Mouse (Mus musculus) E14TG2a.4 (cell line): ENCODE results near the gene D13Ertd608e.
"Not testable (repeated sequence)": the region's sequence is repeated elsewhere in the genome, so short reads cannot be mapped to it uniquely, and the experiment has no call there.

Experiments used
- H3K27me3 ChIP-seq: 2 replicates; pipeline ENCODE4 v1.6.1; 2014; ENCODE audit warnings: low read length, control low read depth; ENCODE audit not compliant: insufficient read depth
- H3K36me3 ChIP-seq: 2 replicates; pipeline ENCODE4 v1.6.1; 2014; ENCODE audit warnings: low read length, control low read depth; ENCODE audit not compliant: insufficient read depth
- H3K4me1 ChIP-seq: replicated peaks from 2 replicates; pipeline ENCODE4 v1.6.1; 2014; ENCODE audit warnings: low read depth, low read length, control low read depth
- H3K4me3 ChIP-seq: replicated peaks from 2 replicates; pipeline ENCODE4 v1.5.1; 2014; ENCODE audit warnings: mild to moderate bottlenecking, low read length
- H3K9me3 ChIP-seq: 2 replicates; pipeline ENCODE4 v1.6.1; 2014; ENCODE audit warnings: low read length, control low read depth
- CTCF ChIP-seq: conservative IDR thresholded peaks from 2 replicates; pipeline ENCODE4 v1.5.1; 2014; ENCODE audit warnings: low read length
- NANOG ChIP-seq: IDR thresholded peaks from 2 replicates; pipeline ENCODE4 v1.6.1; 2014; ENCODE audit warnings: borderline replicate concordance, low read length, mixed read lengths
- POU5F1 ChIP-seq: IDR thresholded peaks from 2 replicates; pipeline ENCODE4 v1.6.1; 2014; ENCODE audit warnings: low read length, borderline replicate concordance

D13Ertd608e gene

DNA sequence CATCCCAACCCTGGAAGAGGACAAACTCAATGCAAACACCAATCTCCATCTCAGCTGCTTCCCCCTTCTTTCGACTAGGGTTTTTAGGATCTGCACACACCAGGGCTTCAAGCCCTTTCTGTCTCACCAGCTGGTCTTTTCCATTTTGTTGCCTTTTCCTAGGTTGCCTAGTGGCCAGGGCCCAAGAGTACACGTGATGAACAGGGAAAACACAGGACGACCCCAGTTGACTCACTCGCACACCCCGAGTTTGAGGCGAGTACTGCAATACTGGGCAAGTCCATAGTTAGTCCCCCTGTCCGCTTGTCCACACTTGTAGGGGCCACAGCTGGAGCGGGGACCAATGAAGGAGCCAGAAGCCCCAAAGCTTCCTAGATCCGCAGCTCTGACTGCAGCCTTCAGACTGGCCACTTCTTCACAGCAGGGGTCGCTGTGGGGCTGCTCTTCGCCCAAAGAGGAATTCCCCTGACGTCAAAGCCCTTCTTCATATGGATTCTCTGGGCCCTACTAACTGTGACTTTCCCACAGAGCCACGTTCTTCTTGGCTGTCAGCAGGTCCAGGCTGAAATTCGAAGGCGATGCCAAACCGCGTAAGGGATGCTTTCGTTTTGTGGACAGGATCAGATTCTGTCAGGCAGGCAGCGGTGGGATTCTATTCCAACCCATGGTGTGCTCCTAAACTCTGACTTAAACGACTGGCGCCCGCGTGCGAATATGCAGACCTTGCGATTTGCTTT, at the start of gene D13Ertd608e:
TSS of gene D13Ertd608e (plus strand) at position 687 of the 737 bp plus-strand sequence.
- H3K4me1 ChIP-seq, H3K9me3 ChIP-seq, H3K4me3 ChIP-seq, H3K36me3 ChIP-seq, H3K27me3 ChIP-seq: not testable (repeated sequence)
- TF ChIP-seq CTCF = 0 out of 2 replicates have a peak, but pooled peaks have one; percentile 4

DNA sequence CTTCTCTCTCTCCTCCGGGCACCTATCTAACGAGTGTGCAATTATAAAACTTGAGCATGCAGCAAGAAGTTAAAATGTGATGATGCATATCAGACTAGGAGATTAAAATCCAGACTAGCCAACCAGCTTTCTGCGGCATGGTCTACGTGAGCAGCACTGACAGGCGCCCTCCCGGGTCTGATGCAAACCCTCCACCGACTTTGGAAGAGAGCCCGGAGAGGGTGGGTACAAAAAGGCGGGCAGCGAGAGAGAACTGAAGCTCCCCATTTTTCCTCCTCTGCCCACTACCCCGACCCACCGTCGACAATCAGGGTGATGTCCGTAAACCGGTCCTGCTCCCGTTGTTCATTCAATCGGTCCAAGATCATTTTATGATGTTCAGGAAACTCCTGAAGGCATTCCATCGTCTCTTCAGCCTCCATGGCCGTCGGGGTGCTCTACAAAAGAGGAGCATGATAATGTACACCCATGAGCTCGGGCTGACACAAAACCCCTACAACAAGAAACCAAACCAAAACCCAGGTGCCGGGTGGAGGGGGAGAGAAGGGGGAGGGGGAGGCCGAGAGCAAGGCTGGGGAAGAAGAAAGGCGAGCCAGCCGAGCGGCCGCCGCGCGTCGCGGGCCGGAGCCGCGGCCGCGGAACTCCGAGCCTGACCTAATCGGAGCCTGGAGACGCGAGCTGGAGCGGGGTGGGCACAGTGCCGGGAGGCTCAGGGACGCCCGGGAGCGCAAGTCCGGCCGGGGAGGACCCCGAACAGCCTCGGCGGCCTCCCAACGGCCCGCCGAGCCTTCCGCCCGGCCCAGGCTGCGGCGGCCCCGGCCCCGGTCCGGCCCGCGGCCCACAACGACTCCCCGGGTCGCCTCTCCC, 45.7 kb upstream of the D13Ertd608e start:
- Histone ChIP-seq H3K9me3 (no peaks in the 10 kb centered on the region), H3K27me3 (peaks cover 5% of the 10 kb centered on the region; the same call in 1 of the 2 replicates), H3K36me3 (peaks cover 32% of the 10 kb centered on the region), H3K4me3 (peak overlapping the region; percentile 85), H3K4me1 (peaks cover 21% of the 10 kb centered on the region)
- TF ChIP-seq POU5F1 (no peak), NANOG (no peak), CTCF (no peak)

DNA sequence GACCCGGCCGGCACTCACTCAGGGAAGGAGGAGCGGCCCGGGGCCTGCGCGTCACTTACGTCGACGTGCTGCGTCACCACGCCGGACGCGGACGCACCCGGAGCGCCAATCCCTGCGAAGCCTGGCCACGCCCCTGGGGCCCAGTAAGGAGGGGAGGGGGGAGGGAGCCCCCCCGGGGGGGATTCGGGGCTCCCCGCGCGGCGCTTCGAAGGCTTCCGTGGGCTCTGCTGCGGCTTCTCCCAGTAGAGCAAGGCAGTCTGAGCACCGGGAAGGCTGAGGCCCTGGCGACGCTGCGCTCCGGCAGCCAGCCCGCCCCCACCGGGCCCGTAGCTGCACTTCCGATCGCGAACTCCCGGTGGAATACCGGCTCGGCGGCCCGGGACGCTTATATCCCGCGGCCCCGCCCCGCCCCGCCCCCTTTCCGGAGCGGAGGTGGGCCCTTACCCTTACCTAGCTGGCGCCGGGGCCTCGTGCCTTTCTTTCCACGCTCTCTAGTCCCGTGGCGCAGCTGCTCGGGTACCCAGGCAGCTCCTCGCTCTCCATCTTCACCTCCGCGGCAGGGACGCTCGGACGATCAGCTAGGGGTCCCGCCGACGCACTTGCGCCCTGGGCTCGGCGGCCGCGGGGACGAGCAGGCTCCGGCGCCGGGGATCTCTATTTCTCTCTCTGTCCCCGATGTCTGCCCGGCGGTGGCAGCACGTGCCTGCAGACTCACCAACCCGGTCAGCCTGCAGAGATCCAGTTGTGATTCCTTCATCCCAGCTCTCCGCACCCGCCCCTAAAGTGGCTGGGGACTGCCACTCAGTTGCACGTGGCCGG, 44.8 kb upstream of the D13Ertd608e start, which contains the start of gene Zfp131:
TSS of gene Zfp131 (minus strand) at position 129 of the 819 bp plus-strand sequence.
- TF ChIP-seq POU5F1 = no peak
- peaks cover 5% of the 10 kb centered on the region; the same call in 1 of the 2 replicates for H3K27me3 ChIP-seq
- H3K9me3 ChIP-seq = no peaks in the 10 kb centered on the region
- H3K4me1 ChIP-seq = peaks cover 21% of the 10 kb centered on the region
- H3K4me3 ChIP-seq = peak within 1 kb of the TSS; percentile 85
- peaks cover 23% of the 10 kb centered on the region for H3K36me3 ChIP-seq

DNA sequence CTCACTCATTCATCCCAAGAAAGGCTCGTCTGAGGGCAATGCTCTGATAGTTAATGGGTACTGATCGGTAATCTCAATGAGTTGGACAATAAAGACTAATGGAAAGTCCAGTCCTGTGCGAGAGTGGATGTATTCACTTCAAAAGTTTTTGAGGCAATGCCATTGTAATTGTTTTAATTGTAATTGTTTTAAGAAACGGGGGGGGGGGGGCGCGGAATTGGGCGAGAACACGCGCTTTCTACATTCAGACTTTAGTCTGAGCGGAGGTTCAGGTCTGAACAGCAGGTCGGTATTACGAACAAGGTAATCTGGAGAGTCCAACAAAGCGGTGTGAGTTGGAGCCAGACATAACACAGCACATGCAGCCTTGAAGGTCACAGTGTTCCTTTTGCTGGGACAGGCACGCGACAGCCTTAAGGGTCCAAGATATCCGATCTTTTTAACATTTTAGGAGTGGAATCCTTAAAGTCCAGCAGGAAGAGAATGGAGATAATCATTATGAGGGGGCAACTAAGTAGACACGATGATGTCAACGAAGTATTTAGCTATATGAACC, 44.1 kb upstream of the D13Ertd608e start:
- Histone ChIP-seq H3K4me1 (peaks cover 20% of the 10 kb centered on the region), H3K27me3 (peaks cover 5% of the 10 kb centered on the region; the same call in 1 of the 2 replicates), H3K36me3 (peaks cover 16% of the 10 kb centered on the region), H3K4me3 (peak overlapping the region; percentile 85), H3K9me3 (no peaks in the 10 kb centered on the region)
- TF ChIP-seq NANOG (no peak), POU5F1 (no peak), CTCF (no peak)

DNA sequence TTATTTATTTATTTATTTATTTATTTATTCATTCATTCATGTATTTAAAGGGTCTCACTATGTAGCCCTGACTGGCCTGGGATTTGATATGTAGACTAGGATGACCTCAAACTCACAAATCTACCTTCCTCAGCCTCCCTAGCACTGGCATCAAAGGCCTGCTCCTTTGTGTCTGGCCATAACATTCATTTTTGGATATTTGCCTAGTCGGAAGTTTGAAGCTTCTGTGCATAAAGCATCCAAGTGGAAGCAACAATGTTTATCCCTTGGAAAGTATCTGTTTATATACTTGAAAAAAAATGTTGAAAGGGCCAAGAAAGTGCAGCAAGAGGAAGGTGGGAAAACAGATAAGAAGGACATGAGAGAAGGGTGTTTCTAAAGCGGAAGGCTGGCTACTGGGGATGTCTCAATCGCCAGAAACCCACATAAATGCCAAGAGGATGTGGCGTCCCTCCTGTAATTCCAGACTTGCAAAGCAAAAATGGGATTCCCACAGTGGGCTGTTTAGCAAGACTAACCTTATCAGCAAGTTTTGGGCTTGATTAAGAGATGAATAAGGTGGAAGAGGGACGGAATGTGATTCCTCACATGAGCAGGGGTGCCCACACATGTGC, 42.9 kb upstream of the D13Ertd608e start:
- TF ChIP-seq NANOG (no peak), CTCF (no peak), POU5F1 (no peak)
- H3K27me3 ChIP-seq = peaks cover 5% of the 10 kb centered on the region; the same call in 1 of the 2 replicates
- H3K4me3 ChIP-seq = no peak overlapping the region
- H3K9me3 ChIP-seq = no peaks in the 10 kb centered on the region
- peaks cover 9% of the 10 kb centered on the region for H3K36me3 ChIP-seq
- peaks cover 17% of the 10 kb centered on the region for H3K4me1 ChIP-seq

DNA sequence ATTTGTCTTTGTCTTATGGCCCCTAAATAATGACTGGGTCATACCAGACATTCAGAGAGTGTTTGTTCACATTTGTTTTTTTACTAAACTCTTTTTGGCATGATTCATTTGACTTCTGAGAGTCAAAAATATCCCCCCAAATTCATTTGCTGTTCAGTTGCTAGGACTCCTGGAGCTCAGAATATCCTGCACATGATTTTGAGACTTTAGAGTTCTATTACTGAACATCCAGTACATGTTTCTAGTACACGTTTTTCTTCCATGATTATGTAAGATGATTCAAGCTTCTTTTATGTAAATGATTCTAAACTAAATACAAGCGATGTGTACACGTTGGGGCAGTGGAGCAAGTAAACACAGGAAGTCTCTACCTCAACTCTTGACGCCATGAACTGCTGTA, 38.1 kb upstream of the D13Ertd608e start:
- Histone ChIP-seq H3K9me3 (no peaks in the 10 kb centered on the region), H3K4me1 (no peaks in the 10 kb centered on the region), H3K36me3 (no peaks in the 10 kb centered on the region), H3K4me3 (no peak overlapping the region), H3K27me3 (peaks cover 5% of the 10 kb centered on the region; the same call in 1 of the 2 replicates)
- TF ChIP-seq CTCF = no peak
- TF ChIP-seq NANOG = no peak
- TF ChIP-seq POU5F1 = no peak

DNA sequence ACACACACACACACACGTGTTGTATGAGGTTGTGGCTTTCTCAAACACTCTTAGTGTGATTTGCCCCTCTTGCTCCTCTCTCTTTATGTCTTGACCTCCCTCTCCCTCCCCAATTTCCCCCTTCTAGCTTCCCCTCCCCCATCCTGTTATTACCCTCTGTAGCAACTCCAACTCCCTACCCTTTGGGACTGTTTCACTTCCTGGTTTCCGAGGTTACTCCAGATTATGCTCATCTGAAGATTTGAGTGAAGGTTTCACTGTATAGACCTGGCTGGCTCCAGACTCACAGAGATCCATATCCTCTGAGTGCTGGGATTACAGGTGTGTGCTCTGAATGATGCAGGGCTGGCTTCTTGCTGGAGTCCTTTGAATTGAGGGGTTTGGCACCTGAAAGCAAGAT, 26.9 kb upstream of the D13Ertd608e start:
- peaks cover 19% of the 10 kb centered on the region for H3K27me3 ChIP-seq
- H3K4me1 ChIP-seq = no peaks in the 10 kb centered on the region
- no peaks in the 10 kb centered on the region for H3K9me3 ChIP-seq
- no peaks in the 10 kb centered on the region for H3K36me3 ChIP-seq
- H3K4me3 ChIP-seq = no peak overlapping the region
- TF ChIP-seq CTCF (no peak), NANOG (no peak), POU5F1 (no peak)

DNA sequence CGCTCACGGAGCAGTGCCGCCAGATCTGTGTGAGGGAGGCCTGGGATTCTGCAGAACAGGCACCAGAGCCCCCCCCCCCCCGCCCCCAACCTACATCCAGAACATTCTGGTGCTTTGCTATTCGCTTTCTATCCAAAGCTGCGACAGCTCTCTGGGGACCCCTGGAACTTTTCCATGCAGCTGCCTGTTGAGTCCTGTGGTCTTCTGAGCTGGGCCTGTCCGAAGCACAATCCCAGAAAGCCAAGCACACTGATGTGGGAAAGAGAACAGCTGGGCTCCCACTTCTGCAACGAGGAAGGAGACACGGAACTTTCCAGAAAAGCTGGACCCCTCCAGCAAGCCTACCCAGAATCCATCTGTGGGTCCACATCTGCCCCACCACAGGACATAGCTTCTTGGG, 25.8 kb upstream of the D13Ertd608e start:
- no peaks in the 10 kb centered on the region for H3K4me1 ChIP-seq
- no peaks in the 10 kb centered on the region for H3K36me3 ChIP-seq
- TF ChIP-seq POU5F1 = no peak
- no peak for TF ChIP-seq NANOG
- TF ChIP-seq CTCF = no peak
- peaks cover 26% of the 10 kb centered on the region for H3K27me3 ChIP-seq
- H3K4me3 ChIP-seq = no peak overlapping the region
- no peaks in the 10 kb centered on the region for H3K9me3 ChIP-seq
